10 mouse cellular contexts compared by ENCODE assay signal in genomic region chr4:44578591-44578990, GRCm38 (mm10).
DNase-seq lines count a peak whose midpoint lies in the region; ATAC-seq and TF ChIP-seq lines count a peak whose summit lies in the region.
"Had no signal": no experiment of that assay in that cellular context is flagged by ENCODE, and none has a peak within 500 bp of the region (broad histone marks: within the 10 kb centered on the region; RNA-seq: fewer than 3 reads in every experiment).

No protein-coding gene starts in this region.

- no peaks in the 10 kb centered on the region for H3K9me3 ChIP-seq in lung, postnatal 0 days (ENCODE audit: low read length)
- H3K9me3 ChIP-seq in liver, embryonic 11.5 days (ENCODE audit: control insufficient read depth, low read length), result no peaks in the 10 kb centered on the region
- H3K9me3 ChIP-seq: liver, embryonic 13.5 days had no signal

- no peak for TF ChIP-seq EP300 in lung, postnatal 0 days (IDR thresholded peaks at IDR 0.05)

- peak; percentile 20 to 35 for DNase-seq in adrenal gland, postnatal 36 days
- no peak for DNase-seq in adrenal gland, adult 2 months
- DNase-seq in lung, postnatal 0 days (ENCODE audit: low spot score), result peak; percentile 26
- DNase-seq in lung, postnatal 25 days (ENCODE audit: low spot score), result no peak
- peak; percentile 19 for DNase-seq in c-Kit-positive CD71-negative TER-119-negative erythroid progenitor cells, embryonic 14.5 days (ENCODE audit: low read depth)
- peak; percentile 39 for DNase-seq in liver, embryonic 11.5 days (ENCODE audit: low spot score)
- no peak for DNase-seq in left cerebral cortex, postnatal 14 days (ENCODE audit: low spot score in 2 of 2)
- DNase-seq: cerebellum, postnatal 36 days; liver, embryonic 13.5 days had no signal

- intact Hi-C loops in left cerebral cortex, postnatal 14 days (cut with DNase I), result no loop called here

- no peak overlapping the region for H3K4me3 ChIP-seq in lung, postnatal 0 days (ENCODE audit: low read depth, low read length)
- H3K4me3 ChIP-seq in liver, embryonic 11.5 days (ENCODE audit: low read depth, low read length), result no peak overlapping the region
- H3K4me3 ChIP-seq: liver, embryonic 13.5 days had no signal

- no peaks in the 10 kb centered on the region for H3K4me1 ChIP-seq in lung, postnatal 0 days (ENCODE audit: insufficient read depth, low read depth, low read length)
- no peaks in the 10 kb centered on the region for H3K4me1 ChIP-seq in liver, embryonic 11.5 days (replicated peaks; ENCODE audit: control insufficient read depth, insufficient read depth, low read length)
- H3K4me1 ChIP-seq: liver, embryonic 13.5 days had no signal

- H3K9ac ChIP-seq in lung, postnatal 0 days (replicated peaks; ENCODE audit: low read depth), result no peak overlapping the region
- no peak overlapping the region for H3K9ac ChIP-seq in liver, embryonic 11.5 days (ENCODE audit: low read depth, low read length)
- H3K9ac ChIP-seq: liver, embryonic 13.5 days had no signal

- TF ChIP-seq CTCF in lung, postnatal 0 days (IDR thresholded peaks at IDR 0.05), result no peak

- no peak for ATAC-seq in lung, postnatal 0 days
- no peak for ATAC-seq in liver, embryonic 11.5 days (replicated peaks; ENCODE audit: low FRiP score)
- ATAC-seq in monocyte, adult 5-6 weeks (replicated peaks; ENCODE audit: insufficient number of reproducible peaks, low FRiP score, low TSS enrichment, poor library complexity, severe bottlenecking), result no peak

- 34% methylated on average over 5 of the region's 5 CpGs for WGBS in lung, postnatal 0 days
- 39% methylated on average over 5 of the region's 5 CpGs for WGBS in liver, embryonic 11.5 days

- no peaks in the 10 kb centered on the region for H3K36me3 ChIP-seq in lung, postnatal 0 days (ENCODE audit: insufficient read depth, low read length)
- H3K36me3 ChIP-seq in liver, embryonic 11.5 days (ENCODE audit: control insufficient read depth, insufficient read depth, low read length), result no peaks in the 10 kb centered on the region
- H3K36me3 ChIP-seq: liver, embryonic 13.5 days had no signal

- no peak overlapping the region for H3K27ac ChIP-seq in lung, postnatal 0 days (ENCODE audit: low read length)
- H3K27ac ChIP-seq in liver, embryonic 11.5 days (ENCODE audit: low read depth, low read length), result no peak overlapping the region
- H3K27ac ChIP-seq: liver, embryonic 13.5 days had no signal

- no peak overlapping the region for H3K4me2 ChIP-seq in lung, postnatal 0 days (replicated peaks; ENCODE audit: low read depth, low read length)
- H3K4me2 ChIP-seq in liver, embryonic 11.5 days, result no peak overlapping the region
- H3K4me2 ChIP-seq: liver, embryonic 13.5 days had no signal

- H3K27me3 ChIP-seq in lung, postnatal 0 days (replicated peaks; ENCODE audit: insufficient read depth, low read length), result no peaks in the 10 kb centered on the region
- H3K27me3 ChIP-seq in liver, embryonic 11.5 days (replicated peaks; ENCODE audit: control insufficient read depth, insufficient read depth, low read length), result no peaks in the 10 kb centered on the region
- H3K27me3 ChIP-seq: liver, embryonic 13.5 days had no signal

Comparison
In these comparisons a context has a peak if more than half of its experiments do, and no peak if none do; other contexts are left out.
1. DNase-seq: peak in adrenal gland, postnatal 36 days (2 of 2), lung, postnatal 0 days (single experiment), c-Kit-positive CD71-negative TER-119-negative erythroid progenitor cells, embryonic 14.5 days (single experiment) and liver, embryonic 11.5 days (single experiment); none in adrenal gland, adult 2 months (single experiment), lung, postnatal 25 days (single experiment) and left cerebral cortex, postnatal 14 days (0 of 2).